ENCODE assay signal across 10 mouse cellular contexts in genomic region chr9:62452373-62452993, GRCm38 (mm10).
DNase-seq lines count a peak whose midpoint lies in the region; ATAC-seq lines count a peak whose summit lies in the region.
"Had no signal": no experiment of that assay in that cellular context is flagged by ENCODE, and none has a peak within 500 bp of the region (broad histone marks: within the 10 kb centered on the region; RNA-seq: fewer than 3 reads in every experiment).

No protein-coding gene starts in this region.

- peaks cover 64% of the 10 kb centered on the region for H3K4me1 ChIP-seq in heart, embryonic 13.5 days
- peaks cover 60% of the 10 kb centered on the region for H3K4me1 ChIP-seq in megakaryocyte, embryonic 14.5 days
- H3K4me1 ChIP-seq in hindbrain, embryonic 16.5 days (ENCODE audit: control insufficient read depth, insufficient read depth, low read depth, low read length) = peaks cover 8% of the 10 kb centered on the region

- WGBS in heart, embryonic 13.5 days = 80% methylated on average over 8 of the region's 8 CpGs
- 88% methylated on average over 8 of the region's 8 CpGs for WGBS in hindbrain, embryonic 16.5 days

- H3K4me2 ChIP-seq in heart, embryonic 13.5 days = no peak overlapping the region
- no peak overlapping the region for H3K4me2 ChIP-seq in hindbrain, embryonic 16.5 days (ENCODE audit: low read length)

- H3K9ac ChIP-seq in heart, embryonic 13.5 days = peak overlapping the region; percentile 53; the same call in 1 of the 2 replicates
- H3K9ac ChIP-seq in hindbrain, embryonic 16.5 days (ENCODE audit: low read depth, low read length) = no peak overlapping the region

- H3K9me3 ChIP-seq in heart, embryonic 13.5 days = no peaks in the 10 kb centered on the region
- H3K9me3 ChIP-seq in megakaryocyte, embryonic 14.5 days = no peaks in the 10 kb centered on the region
- H3K9me3 ChIP-seq in hindbrain, embryonic 16.5 days (ENCODE audit: control insufficient read depth, low read length) = no peaks in the 10 kb centered on the region

- peak; percentile 68 for DNase-seq in cerebellum, adult 11-12 months
- no peak for DNase-seq in cerebellum, postnatal 10 days
- no peak for DNase-seq in heart, postnatal 10 days
- DNase-seq in testis, postnatal 14 days (ENCODE audit: low spot score) = no peak

- H3K4me3 ChIP-seq in heart, embryonic 13.5 days = no peak overlapping the region
- peak overlapping the region; percentile 19 for H3K4me3 ChIP-seq in megakaryocyte, embryonic 14.5 days (replicated peaks)
- no peak overlapping the region for H3K4me3 ChIP-seq in hindbrain, embryonic 16.5 days (ENCODE audit: low read length)
- H3K4me3 ChIP-seq: heart, adult 2 months had no signal

- H3K27ac ChIP-seq in heart, embryonic 13.5 days (replicated peaks) = peak overlapping the region; percentile 93
- no peak overlapping the region for H3K27ac ChIP-seq in hindbrain, embryonic 16.5 days (ENCODE audit: low read depth, low read length)
- H3K27ac ChIP-seq: heart, adult 2 months; macrophage had no signal

- H3K27me3 ChIP-seq in heart, embryonic 13.5 days (replicated peaks) = no peaks in the 10 kb centered on the region
- peaks cover 26% of the 10 kb centered on the region for H3K27me3 ChIP-seq in megakaryocyte, embryonic 14.5 days (replicated peaks)
- H3K27me3 ChIP-seq in hindbrain, embryonic 16.5 days (replicated peaks; ENCODE audit: control insufficient read depth, insufficient read depth, low read length) = no peaks in the 10 kb centered on the region

- no peak for ATAC-seq in heart, embryonic 13.5 days (ENCODE audit: extremely low read depth, insufficient number of reproducible peaks, low FRiP score, low TSS enrichment)
- no peak for ATAC-seq in megakaryocyte, adult 5-6 weeks (ENCODE audit: poor library complexity, severe bottlenecking)
- ATAC-seq in hindbrain, embryonic 16.5 days = no peak

- no peaks in the 10 kb centered on the region for H3K36me3 ChIP-seq in heart, embryonic 13.5 days
- H3K36me3 ChIP-seq in megakaryocyte, embryonic 14.5 days (replicated peaks; ENCODE audit: low read length) = no peaks in the 10 kb centered on the region
- H3K36me3 ChIP-seq in hindbrain, embryonic 16.5 days (ENCODE audit: control insufficient read depth, insufficient read depth, low read length) = peaks cover 11% of the 10 kb centered on the region

- intact Hi-C loops in heart, postnatal 10 days (cut with DNase I) = no loop called here
